Mouse (Mus musculus): ENCODE data around the gene Pmel. TPM values are rescaled to one million over a fixed set of nuclear protein-coding genes. Genes with fewer than 3 reads are reported as not detected.
A peak's percentile ranks its signal among the peaks of the same experiment; 100 is the strongest.

Gene Pmel
- 1.4 and 2.0 TPM in 2 replicates for polyA plus RNA-seq (2015; fragmentation: Nextera tagmentation; extraction: Ambion mirVana)

GRCm38 (mm10) chr10:128703895-128704294, at the start of gene Pmel:
Gene Pmel (plus strand): TSS chr10:128704195.
- H3K27me3 ChIP-seq (ENCODE audit: control insufficient read depth, insufficient read depth, low read length): no peaks in the 10 kb centered on the region
- H3K9me3 ChIP-seq (ENCODE audit: control insufficient read depth, low read length): no peaks in the 10 kb centered on the region
- ATAC-seq (ENCODE audit: low FRiP score, low TSS enrichment) (no peak), DNase-seq (ENCODE audit: low spot score) (no peak)
- 3% methylated on average over 4 of the region's 4 CpGs for WGBS
- peak within 1 kb of the TSS; percentile 77 for H3K9ac ChIP-seq (ENCODE audit: low read length)
- peak within 1 kb of the TSS; percentile 84 for H3K4me2 ChIP-seq (replicated peaks; ENCODE audit: low read depth)
- no peak for TF ChIP-seq CTCF (IDR thresholded peaks at IDR 0.05; ENCODE audit: low read depth)
- no peak for TF ChIP-seq EP300 (optimal IDR thresholded peaks at IDR 0.05)
- no peaks in the 10 kb centered on the region for H3K4me1 ChIP-seq (replicated peaks; ENCODE audit: control insufficient read depth, insufficient read depth)
- H3K36me3 ChIP-seq (ENCODE audit: control insufficient read depth, insufficient read depth, low read length): peaks cover 13% of the 10 kb centered on the region; the same call in 1 of the 2 replicates
- peak within 1 kb of the TSS; percentile 78 for H3K4me3 ChIP-seq (ENCODE audit: low read depth, low read length)
- peak within 1 kb of the TSS; percentile 92 for H3K27ac ChIP-seq (replicated peaks)

- Histone ChIP-seq H3K27me3 (ENCODE audit: control insufficient read depth, insufficient read depth, low read length) (no peaks in the 10 kb centered on the region), H3K9ac (ENCODE audit: low read length) (no peak overlapping the region), H3K9me3 (ENCODE audit: control insufficient read depth, low read length) (no peaks in the 10 kb centered on the region), H3K4me3 (ENCODE audit: low read depth, low read length) (no peak overlapping the region), H3K4me2 (replicated peaks; ENCODE audit: low read depth) (no peak overlapping the region), H3K36me3 (ENCODE audit: control insufficient read depth, insufficient read depth, low read length) (no peaks in the 10 kb centered on the region), H3K27ac (replicated peaks) (no peak overlapping the region), H3K4me1 (replicated peaks; ENCODE audit: control insufficient read depth, insufficient read depth) (no peaks in the 10 kb centered on the region)
- TF ChIP-seq EP300 (optimal IDR thresholded peaks at IDR 0.05) (no peak), CTCF (IDR thresholded peaks at IDR 0.05; ENCODE audit: low read depth) (no peak)
- ATAC-seq (ENCODE audit: low FRiP score, low TSS enrichment): peak; percentile 68; the same call in 1 of the 2 replicates
- DNase-seq (ENCODE audit: low spot score): no peak
- WGBS: 40% methylated on average over 3 of the region's 3 CpGs
These were observed 48.7 kb upstream of the Pmel start for GRCm38 (mm10) chr10:128655254-128655653.

- Histone ChIP-seq H3K27me3 (ENCODE audit: control insufficient read depth, insufficient read depth, low read length) (no peaks in the 10 kb centered on the region), H3K4me1 (replicated peaks; ENCODE audit: control insufficient read depth, insufficient read depth) (no peaks in the 10 kb centered on the region), H3K27ac (replicated peaks) (no peak overlapping the region), H3K4me2 (replicated peaks; ENCODE audit: low read depth) (no peak overlapping the region), H3K36me3 (ENCODE audit: control insufficient read depth, insufficient read depth, low read length) (no peaks in the 10 kb centered on the region), H3K9ac (ENCODE audit: low read length) (no peak overlapping the region), H3K9me3 (ENCODE audit: control insufficient read depth, low read length) (no peaks in the 10 kb centered on the region), H3K4me3 (ENCODE audit: low read depth, low read length) (no peak overlapping the region)
- ATAC-seq (ENCODE audit: low FRiP score, low TSS enrichment) (no peak), DNase-seq (ENCODE audit: low spot score) (no peak)
- 64% methylated on average over 1 of the region's 1 CpGs for WGBS
- TF ChIP-seq EP300 (optimal IDR thresholded peaks at IDR 0.05) (no peak), CTCF (IDR thresholded peaks at IDR 0.05; ENCODE audit: low read depth) (no peak)
These were observed 47.3 kb upstream of the Pmel start for GRCm38 (mm10) chr10:128656731-128657130.

GRCm38 (mm10) chr10:128657844-128658243, 46.2 kb upstream of the Pmel start:
- DNase-seq (ENCODE audit: low spot score): no peak
- Histone ChIP-seq H3K4me1 (replicated peaks; ENCODE audit: control insufficient read depth, insufficient read depth) (no peaks in the 10 kb centered on the region), H3K27me3 (ENCODE audit: control insufficient read depth, insufficient read depth, low read length) (no peaks in the 10 kb centered on the region), H3K9me3 (ENCODE audit: control insufficient read depth, low read length) (no peaks in the 10 kb centered on the region), H3K36me3 (ENCODE audit: control insufficient read depth, insufficient read depth, low read length) (no peaks in the 10 kb centered on the region), H3K4me2 (replicated peaks; ENCODE audit: low read depth) (no peak overlapping the region), H3K4me3 (ENCODE audit: low read depth, low read length) (no peak overlapping the region), H3K27ac (replicated peaks) (no peak overlapping the region), H3K9ac (ENCODE audit: low read length) (no peak overlapping the region)
- ATAC-seq (ENCODE audit: low FRiP score, low TSS enrichment): no peak
- no peak for TF ChIP-seq EP300 (optimal IDR thresholded peaks at IDR 0.05)
- TF ChIP-seq CTCF (IDR thresholded peaks at IDR 0.05; ENCODE audit: low read depth): no peak
- WGBS: 46% methylated on average over 9 of the region's 9 CpGs

GRCm38 (mm10) chr10:128659490-128659889, 44.5 kb upstream of the Pmel start:
- no peaks in the 10 kb centered on the region for H3K9me3 ChIP-seq (ENCODE audit: control insufficient read depth, low read length)
- no peak overlapping the region for H3K4me3 ChIP-seq (ENCODE audit: low read depth, low read length)
- no peaks in the 10 kb centered on the region for H3K27me3 ChIP-seq (ENCODE audit: control insufficient read depth, insufficient read depth, low read length)
- no peak for DNase-seq (ENCODE audit: low spot score)
- H3K4me2 ChIP-seq (replicated peaks; ENCODE audit: low read depth): no peak overlapping the region
- H3K9ac ChIP-seq (ENCODE audit: low read length): no peak overlapping the region
- ATAC-seq (ENCODE audit: low FRiP score, low TSS enrichment): no peak
- TF ChIP-seq CTCF (IDR thresholded peaks at IDR 0.05; ENCODE audit: low read depth) (no peak), EP300 (optimal IDR thresholded peaks at IDR 0.05) (no peak)
- no peaks in the 10 kb centered on the region for H3K36me3 ChIP-seq (ENCODE audit: control insufficient read depth, insufficient read depth, low read length)
- 50% methylated on average over 9 of the region's 9 CpGs for WGBS
- H3K27ac ChIP-seq (replicated peaks): no peak overlapping the region
- no peaks in the 10 kb centered on the region for H3K4me1 ChIP-seq (replicated peaks; ENCODE audit: control insufficient read depth, insufficient read depth)

- no peak overlapping the region for H3K27ac ChIP-seq (replicated peaks)
- no peak overlapping the region for H3K9ac ChIP-seq (ENCODE audit: low read length)
- H3K4me2 ChIP-seq (replicated peaks; ENCODE audit: low read depth): no peak overlapping the region
- no peak for TF ChIP-seq CTCF (IDR thresholded peaks at IDR 0.05; ENCODE audit: low read depth)
- no peak for TF ChIP-seq EP300 (optimal IDR thresholded peaks at IDR 0.05)
- no peaks in the 10 kb centered on the region for H3K27me3 ChIP-seq (ENCODE audit: control insufficient read depth, insufficient read depth, low read length)
- H3K4me3 ChIP-seq (ENCODE audit: low read depth, low read length): no peak overlapping the region
- DNase-seq (ENCODE audit: low spot score) (no peak), ATAC-seq (ENCODE audit: low FRiP score, low TSS enrichment) (no peak)
- H3K36me3 ChIP-seq (ENCODE audit: control insufficient read depth, insufficient read depth, low read length): no peaks in the 10 kb centered on the region
- no peaks in the 10 kb centered on the region for H3K9me3 ChIP-seq (ENCODE audit: control insufficient read depth, low read length)
- no peaks in the 10 kb centered on the region for H3K4me1 ChIP-seq (replicated peaks; ENCODE audit: control insufficient read depth, insufficient read depth)
These were observed 41.5 kb upstream of the Pmel start for GRCm38 (mm10) chr10:128662465-128662864.
